Mouse (Mus musculus) layer of hippocampus, postnatal 14 days (tissue): Measurements from ENCODE around the gene Poc1b. TPM values are rescaled to one million over a fixed set of nuclear protein-coding genes. Genes with fewer than 3 reads are reported as not detected.
A peak's percentile ranks its signal among the peaks of the same experiment; 100 is the strongest.

Experiments
- DNase-seq, 2 experiments: peaks; one replicate each; pipeline ENCODE4 v3.0.0; 2021 to 2022; ENCODE audit warnings: low spot score in 2 of 2, mixed read lengths in 1 of 2
- total RNA-seq, 2 experiments: library from RNA; stranded (reverse); gene quantifications; 2 replicates each; pipeline ENCODE4 v1.2.3; 2021

Gene Poc1b
- total RNA-seq, 2 experiments from 2014 or later, result 7.0 to 8.9 TPM

- no peak for DNase-seq
These were observed 114.7 kb downstream of the Poc1b start for GRCm38 (mm10) chr10:99221540-99221939.

GRCm38 (mm10) chr10:99222726-99223125 lies 115.9 kb downstream of the Poc1b start:
- DNase-seq, result no peak

- DNase-seq, result no peak
These were observed 117.4 kb downstream of the Poc1b start for GRCm38 (mm10) chr10:99224218-99224617.

GRCm38 (mm10) chr10:99226782-99227181 lies 119.9 kb downstream of the Poc1b start:
- DNase-seq, result no peak

- DNase-seq, result no peak
These were observed 121.4 kb downstream of the Poc1b start for GRCm38 (mm10) chr10:99227968-99228864.

GRCm38 (mm10) chr10:99229031-99229684 lies 122.3 kb downstream of the Poc1b start:
- no peak for DNase-seq

- DNase-seq, result no peak
These were observed 125.8 kb downstream of the Poc1b start for GRCm38 (mm10) chr10:99232518-99233227.

- DNase-seq, result no peak
These were observed 127.5 kb downstream of the Poc1b start for GRCm38 (mm10) chr10:99234336-99234735.

GRCm38 (mm10) chr10:99235081-99235480 lies 128.2 kb downstream of the Poc1b start:
- DNase-seq, result no peak

GRCm38 (mm10) chr10:99237205-99237832 lies 130.5 kb downstream of the Poc1b start:
- DNase-seq, result no peak

GRCm38 (mm10) chr10:99238537-99238936 lies 131.7 kb downstream of the Poc1b start:
- DNase-seq, result no peak

- DNase-seq, result no peak
These were observed 134.5 kb downstream of the Poc1b start for GRCm38 (mm10) chr10:99241284-99241828.

GRCm38 (mm10) chr10:99241829-99242711 lies 135.2 kb downstream of the Poc1b start:
- DNase-seq, result peak in 1 of 2 experiments; percentile 29

GRCm38 (mm10) chr10:99242721-99243120 lies 135.9 kb downstream of the Poc1b start:
- no peak for DNase-seq

GRCm38 (mm10) chr10:99243907-99244489 lies 137.2 kb downstream of the Poc1b start:
- no peak for DNase-seq

GRCm38 (mm10) chr10:99244655-99245260 lies 137.9 kb downstream of the Poc1b start:
- DNase-seq, result no peak

GRCm38 (mm10) chr10:99246797-99247508 lies 140.1 kb downstream of the Poc1b start:
- no peak for DNase-seq
